7 mouse cellular contexts compared by ENCODE assay signal in genomic region chr3:95282865-95283588, GRCm38 (mm10). TPM values are rescaled to one million over a fixed set of nuclear protein-coding genes. Genes with fewer than 3 reads are reported as not detected.
DNase-seq lines count a peak whose midpoint lies in the region; ATAC-seq lines count a peak whose summit lies in the region.

No protein-coding gene starts in this region.

- under 1% methylated on average over 51 of the region's 51 CpGs for WGBS in intestine, embryonic 15.5 days
- WGBS in limb, embryonic 11.5 days: under 1% methylated on average over 51 of the region's 51 CpGs
- WGBS in midbrain, embryonic 13.5 days: under 1% methylated on average over 48 of the region's 51 CpGs

- peaks cover 5% of the 10 kb centered on the region; the same call in 1 of the 2 replicates for H3K36me3 ChIP-seq in intestine, embryonic 15.5 days
- no peaks in the 10 kb centered on the region; the same call in 1 of the 2 replicates for H3K36me3 ChIP-seq in limb, embryonic 11.5 days (ENCODE audit: control insufficient read depth, insufficient read depth, low read length)
- peaks cover 11% of the 10 kb centered on the region for H3K36me3 ChIP-seq in midbrain, embryonic 13.5 days

- peak overlapping the region; percentile 97 for H3K27ac ChIP-seq in intestine, embryonic 15.5 days
- H3K27ac ChIP-seq in limb, embryonic 11.5 days (replicated peaks; ENCODE audit: low read depth, low read length): peak overlapping the region; percentile 88
- peak overlapping the region; percentile 97 for H3K27ac ChIP-seq in midbrain, embryonic 13.5 days

- H3K4me2 ChIP-seq in intestine, embryonic 15.5 days (replicated peaks): peak overlapping the region; percentile 79
- H3K4me2 ChIP-seq in limb, embryonic 11.5 days (ENCODE audit: low read depth, severe bottlenecking): peak overlapping the region; percentile 62
- H3K4me2 ChIP-seq in midbrain, embryonic 13.5 days (replicated peaks): peak overlapping the region; percentile 85

- H3K27me3 ChIP-seq in intestine, embryonic 15.5 days (replicated peaks): no peaks in the 10 kb centered on the region
- no peaks in the 10 kb centered on the region for H3K27me3 ChIP-seq in limb, embryonic 11.5 days (ENCODE audit: control insufficient read depth, insufficient read depth, low read length)
- H3K27me3 ChIP-seq in midbrain, embryonic 13.5 days: no peaks in the 10 kb centered on the region

- peaks cover 15% of the 10 kb centered on the region for H3K4me1 ChIP-seq in intestine, embryonic 15.5 days (replicated peaks)
- peaks cover 8% of the 10 kb centered on the region for H3K4me1 ChIP-seq in limb, embryonic 11.5 days (ENCODE audit: control insufficient read depth, insufficient read depth, low read length)
- peaks cover 43% of the 10 kb centered on the region for H3K4me1 ChIP-seq in midbrain, embryonic 13.5 days (replicated peaks)

- peak; percentile 73 to 74 for DNase-seq in adrenal gland, adult 18-20 months (ENCODE audit: low spot score in 2 of 2)
- peak; percentile 84 for DNase-seq in embryo, embryonic 10.5 days (ENCODE audit: low spot score)
- DNase-seq in gastrocnemius, postnatal 25 days: peak; percentile 82
- DNase-seq in limb, embryonic 11.5 days (ENCODE audit: low spot score): peak; percentile 85
- DNase-seq in spleen, adult 12 weeks (ENCODE audit: low spot score): peak; percentile 75

- no peaks in the 10 kb centered on the region for H3K9me3 ChIP-seq in intestine, embryonic 15.5 days
- no peaks in the 10 kb centered on the region for H3K9me3 ChIP-seq in limb, embryonic 11.5 days (ENCODE audit: control insufficient read depth, low read length)
- no peaks in the 10 kb centered on the region for H3K9me3 ChIP-seq in midbrain, embryonic 13.5 days

- H3K9ac ChIP-seq in intestine, embryonic 15.5 days: peak overlapping the region; percentile 78
- peak overlapping the region; percentile 75 for H3K9ac ChIP-seq in limb, embryonic 11.5 days (ENCODE audit: low read length)
- H3K9ac ChIP-seq in midbrain, embryonic 13.5 days (replicated peaks): peak overlapping the region; percentile 78

- peak; percentile 74 for ATAC-seq in intestine, embryonic 15.5 days
- peak; percentile 58 for ATAC-seq in limb, embryonic 11.5 days (ENCODE audit: insufficient number of reproducible peaks, low FRiP score, low TSS enrichment, low read depth)
- ATAC-seq in midbrain, embryonic 13.5 days: peak; percentile 66

- H3K4me3 ChIP-seq in intestine, embryonic 15.5 days (replicated peaks): peak overlapping the region; percentile 60
- H3K4me3 ChIP-seq in limb, embryonic 11.5 days (ENCODE audit: low read depth, low read length): peak overlapping the region; percentile 67
- H3K4me3 ChIP-seq in midbrain, embryonic 13.5 days (replicated peaks): peak overlapping the region; percentile 62

RNA-seq across cellular contexts. Expression of gene Prune1, which starts 1.2 kb away (rescaled TPM):
- 10 to 100 TPM; 20.1 to 21.9 TPM for total RNA-seq in adrenal gland, adult 18-20 months (2021)
- 10 to 100 TPM; 36.5 to 38.3 TPM for total RNA-seq in gastrocnemius, postnatal 25 days (2021)
- 15.5 and 15.7 TPM in 2 replicates for polyA plus RNA-seq in intestine, embryonic 15.5 days (2015; fragmentation: Nextera tagmentation; extraction: Ambion mirVana)
- 26.8 and 27.6 TPM in 2 replicates for polyA plus RNA-seq in limb, embryonic 11.5 days (2014; fragmentation: Nextera tagmentation; extraction: Ambion mirVana)
- polyA plus RNA-seq in midbrain, embryonic 13.5 days (2015; fragmentation: Nextera tagmentation; extraction: Ambion mirVana): 46.4 and 50.1 TPM in 2 replicates

RNA-seq across cellular contexts. Expression of gene Mindy1, which starts 1.9 kb away (rescaled TPM):
- 100 to 1,000 TPM in 1 of 2 experiments, 10 to 100 TPM in 1; 75.5 to 124 TPM for total RNA-seq in adrenal gland, adult 18-20 months (2021)
- 10 to 100 TPM; 19.9 to 22.8 TPM for total RNA-seq in gastrocnemius, postnatal 25 days (2021)
- 36.1 and 38.4 TPM in 2 replicates for polyA plus RNA-seq in intestine, embryonic 15.5 days (2015; fragmentation: Nextera tagmentation; extraction: Ambion mirVana)
- polyA plus RNA-seq in limb, embryonic 11.5 days (2014; fragmentation: Nextera tagmentation; extraction: Ambion mirVana): 34.9 and 35.4 TPM in 2 replicates
- 47.5 and 50.5 TPM in 2 replicates for polyA plus RNA-seq in midbrain, embryonic 13.5 days (2015; fragmentation: Nextera tagmentation; extraction: Ambion mirVana)

RNA-seq across cellular contexts. Expression of gene Anxa9, which starts 23.9 kb away (rescaled TPM):
- total RNA-seq in adrenal gland, adult 18-20 months (2021): 1 to 10 TPM; 1.4 to 1.7 TPM
- under 1 TPM; 0.15 to 0.27 TPM for total RNA-seq in gastrocnemius, postnatal 25 days (2021)
- 1.4 and 1.6 TPM in 2 replicates for polyA plus RNA-seq in intestine, embryonic 15.5 days (2015; fragmentation: Nextera tagmentation; extraction: Ambion mirVana)
- polyA plus RNA-seq in limb, embryonic 11.5 days (2014; fragmentation: Nextera tagmentation; extraction: Ambion mirVana): 1.6 and 1.8 TPM in 2 replicates
- 0.58 and 0.63 TPM in 2 replicates for polyA plus RNA-seq in midbrain, embryonic 13.5 days (2015; fragmentation: Nextera tagmentation; extraction: Ambion mirVana)

RNA-seq across cellular contexts. Expression of gene Cers2, which starts 31.6 kb away (rescaled TPM):
- total RNA-seq in adrenal gland, adult 18-20 months (2021): 100 to 1,000 TPM; 191 to 231 TPM
- total RNA-seq in gastrocnemius, postnatal 25 days (2021): 10 to 100 TPM; 20.3 to 21.7 TPM
- 146 and 148 TPM in 2 replicates for polyA plus RNA-seq in intestine, embryonic 15.5 days (2015; fragmentation: Nextera tagmentation; extraction: Ambion mirVana)
- polyA plus RNA-seq in limb, embryonic 11.5 days (2014; fragmentation: Nextera tagmentation; extraction: Ambion mirVana): 132 and 138 TPM in 2 replicates
- polyA plus RNA-seq in midbrain, embryonic 13.5 days (2015; fragmentation: Nextera tagmentation; extraction: Ambion mirVana): 91.3 and 93.8 TPM in 2 replicates

RNA-seq across cellular contexts. Expression of gene Bnipl, which starts 32.0 kb away (rescaled TPM):
- total RNA-seq in adrenal gland, adult 18-20 months (2021): not detected
- not detected for total RNA-seq in gastrocnemius, postnatal 25 days (2021)
- polyA plus RNA-seq in intestine, embryonic 15.5 days (2015; fragmentation: Nextera tagmentation; extraction: Ambion mirVana): 0.36 and 0.56 TPM in 2 replicates
- 1.1 and 1.6 TPM in 2 replicates for polyA plus RNA-seq in limb, embryonic 11.5 days (2014; fragmentation: Nextera tagmentation; extraction: Ambion mirVana)
- 0.17 TPM in 1 of 2 replicates, not detected in the other for polyA plus RNA-seq in midbrain, embryonic 13.5 days (2015; fragmentation: Nextera tagmentation; extraction: Ambion mirVana)

Comparison
In these comparisons a context has a peak if more than half of its experiments do, and no peak if none do; other contexts are left out.
1. Peak in every context shown above with its lines: DNase-seq, ATAC-seq, H3K4me3 ChIP-seq and H3K27ac ChIP-seq.